Mouse (Mus musculus): ENCODE data around the gene Gna15. TPM values are rescaled to one million over a fixed set of nuclear protein-coding genes. Genes with fewer than 3 reads are reported as not detected.

The Gna15 gene
- polyA plus RNA-seq (2014; fragmentation: Illumina TruSeq; extraction: RNeasy Lipid Tissue Mini Kit (QIAGEN cat#74804); ENCODE audit: low read depth, low replicate concordance): 2.3 TPM

DNA sequence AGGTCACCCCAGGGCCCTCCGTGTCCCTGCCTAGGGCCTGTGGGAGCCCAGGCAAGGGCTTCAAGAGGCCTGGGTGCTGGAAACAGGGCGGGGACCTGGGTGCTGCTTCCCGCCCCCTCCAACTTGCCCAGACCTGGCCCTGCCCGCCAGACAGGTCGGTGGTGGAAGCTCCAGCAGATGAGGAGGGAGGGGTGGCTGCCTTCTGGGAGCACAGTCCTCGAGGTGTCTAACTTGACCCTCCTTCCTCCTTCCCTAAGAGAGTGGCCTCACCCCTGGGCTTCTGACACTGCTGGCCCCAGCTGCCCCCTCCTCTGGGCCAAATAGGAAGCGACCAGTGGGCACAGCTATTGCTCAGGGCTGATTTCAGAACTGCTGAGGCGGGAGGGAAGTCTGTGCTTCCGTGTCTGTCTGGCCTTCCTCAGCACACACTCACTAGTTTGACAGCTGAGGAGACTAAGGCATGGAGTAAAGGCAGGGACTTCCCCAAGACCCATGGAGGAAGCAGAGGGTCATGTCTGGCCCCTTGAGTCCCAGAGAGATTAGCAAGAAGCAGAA, at the start of gene Gna15:
Gene Gna15, minus strand, starts transcription at position 175 of the 555 bp plus-strand sequence.

DNA sequence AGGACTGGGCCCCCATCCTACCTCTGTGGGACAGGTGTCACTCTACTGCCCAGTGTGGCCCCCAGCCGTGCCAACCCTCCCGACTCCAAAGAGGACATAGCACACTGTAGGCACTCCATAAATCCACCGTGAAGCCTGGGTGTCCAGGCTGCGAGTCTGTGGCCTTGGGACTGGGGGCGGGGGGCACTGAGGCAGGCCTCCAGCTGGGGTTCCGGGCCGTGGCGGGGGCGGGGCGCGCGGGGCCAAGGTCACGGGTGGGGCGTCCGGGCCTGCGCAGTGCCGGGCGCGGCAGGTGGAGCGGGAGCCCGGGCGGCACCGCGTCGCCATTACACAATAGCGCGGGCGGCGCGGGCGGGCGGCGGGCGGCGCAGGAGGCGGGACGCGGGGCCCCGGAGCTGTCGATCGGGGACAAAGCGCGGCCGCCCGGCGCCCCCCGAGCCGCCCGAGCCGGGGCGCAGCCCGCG, 35.2 kb upstream of the Gna15 start, which contains the start of gene Aes:
Gene Aes, plus strand, starts transcription at position 326 of the 464 bp plus-strand sequence.

DNA sequence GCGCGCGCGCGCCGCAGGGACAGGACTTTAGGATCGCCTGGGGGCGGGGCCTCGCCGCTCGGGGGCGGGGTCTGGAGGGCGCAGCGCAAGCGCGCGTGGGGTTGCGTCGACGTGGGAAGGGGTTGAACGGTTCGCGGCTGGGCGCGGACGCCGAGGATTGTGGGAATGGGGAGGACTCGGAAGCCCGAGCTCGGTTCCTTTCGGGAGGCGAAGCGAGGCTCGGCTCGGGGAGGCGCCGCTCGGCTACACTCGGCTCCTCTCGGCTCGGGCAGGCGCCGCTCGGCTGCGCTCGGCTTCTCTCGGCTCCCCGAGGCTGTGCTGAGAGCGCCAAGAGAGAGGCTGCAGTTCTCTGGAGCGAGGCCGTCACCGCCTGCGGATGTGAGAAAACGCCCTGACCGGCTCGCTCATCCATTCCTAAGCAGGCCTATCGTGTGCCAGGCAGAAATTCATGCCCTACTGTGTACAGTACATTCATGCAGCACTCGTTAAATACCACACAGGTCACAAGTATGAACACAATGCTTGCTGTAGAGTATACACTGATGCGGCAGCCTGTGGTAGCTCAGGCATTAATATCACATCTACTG, 21.2 kb upstream of the Gna15 start, which contains the start of gene Gna11:
Gene Gna11, minus strand, starts transcription at position 30 of the 587 bp plus-strand sequence.

DNA sequence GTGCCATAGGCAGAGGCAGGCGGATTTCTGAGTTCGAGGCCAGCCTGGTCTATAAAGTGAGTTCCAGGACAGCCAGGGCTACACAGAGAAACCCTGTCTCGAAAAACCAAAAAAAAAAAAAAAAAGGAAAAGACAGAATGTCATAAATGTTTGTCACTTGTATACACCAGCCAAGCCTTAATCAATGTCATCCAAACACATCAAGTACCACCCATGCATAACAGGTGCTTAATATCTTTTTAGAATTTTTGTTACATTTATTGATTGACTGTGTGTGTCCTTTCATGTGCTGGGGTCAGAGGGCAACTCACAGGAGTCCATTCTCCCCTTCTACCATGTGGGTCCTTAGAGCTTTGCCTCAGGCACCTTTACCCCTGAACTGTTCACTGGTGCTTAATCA, 24.0 kb downstream of the Gna15 start, which contains the start of gene S1pr4:
Gene S1pr4, minus strand, starts transcription at position 101 of the 400 bp plus-strand sequence.

DNA sequence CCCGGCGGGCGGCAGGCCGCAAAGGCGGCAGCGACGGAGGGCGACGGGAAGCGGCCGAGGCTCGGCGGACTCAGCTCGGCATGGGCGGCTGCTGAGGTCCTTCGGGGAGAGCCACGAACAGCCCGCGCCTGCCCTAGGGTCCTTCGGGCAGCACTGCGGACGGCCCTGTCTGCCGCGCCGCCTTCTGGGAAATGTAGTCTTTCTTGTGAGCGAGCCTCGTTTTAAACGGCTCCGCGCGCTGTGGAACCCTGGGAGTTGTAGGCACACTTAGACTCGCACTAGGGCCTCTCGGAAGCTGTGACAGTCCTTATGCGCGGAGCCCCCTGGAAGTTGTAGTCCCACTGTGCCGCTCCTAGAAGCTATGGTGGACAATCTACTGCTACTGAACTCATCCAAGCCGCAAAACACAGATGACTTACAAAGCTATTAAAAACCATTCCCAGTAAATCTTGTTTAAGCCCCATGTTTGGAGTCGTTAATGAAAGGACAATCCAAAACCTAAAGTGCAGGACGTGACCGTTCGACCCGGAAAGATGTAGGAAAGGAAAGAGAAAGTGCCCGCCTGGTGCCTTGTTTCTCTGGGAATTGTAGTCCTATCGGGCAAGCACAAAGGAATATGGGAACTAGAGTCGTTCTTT, 27.6 kb downstream of the Gna15 start, which contains the start of gene Ncln:
Gene Ncln, minus strand, starts transcription at position 129 of the 638 bp plus-strand sequence.

DNA sequence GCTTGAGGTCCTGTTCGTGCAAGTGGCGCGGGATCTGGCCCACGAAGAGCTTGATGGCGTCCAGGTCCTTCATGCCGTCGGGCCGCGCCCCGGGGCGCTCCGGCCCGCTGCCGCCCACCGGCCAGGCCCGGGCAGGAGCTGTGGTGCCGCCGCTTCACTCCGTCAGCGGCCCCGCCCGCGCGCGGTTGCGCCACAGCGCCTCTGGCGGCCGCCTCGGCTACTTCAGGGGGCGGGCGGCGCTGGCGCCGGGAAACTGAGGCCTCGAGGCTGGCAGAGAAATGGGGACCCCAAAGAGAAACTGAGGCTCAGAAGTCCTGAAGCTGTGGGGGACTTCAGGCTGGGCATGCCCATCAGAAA, 41.5 kb downstream of the Gna15 start, which contains the start of gene Celf5:
Gene Celf5, minus strand, starts transcription at position 177 of the 357 bp plus-strand sequence.

DNA sequence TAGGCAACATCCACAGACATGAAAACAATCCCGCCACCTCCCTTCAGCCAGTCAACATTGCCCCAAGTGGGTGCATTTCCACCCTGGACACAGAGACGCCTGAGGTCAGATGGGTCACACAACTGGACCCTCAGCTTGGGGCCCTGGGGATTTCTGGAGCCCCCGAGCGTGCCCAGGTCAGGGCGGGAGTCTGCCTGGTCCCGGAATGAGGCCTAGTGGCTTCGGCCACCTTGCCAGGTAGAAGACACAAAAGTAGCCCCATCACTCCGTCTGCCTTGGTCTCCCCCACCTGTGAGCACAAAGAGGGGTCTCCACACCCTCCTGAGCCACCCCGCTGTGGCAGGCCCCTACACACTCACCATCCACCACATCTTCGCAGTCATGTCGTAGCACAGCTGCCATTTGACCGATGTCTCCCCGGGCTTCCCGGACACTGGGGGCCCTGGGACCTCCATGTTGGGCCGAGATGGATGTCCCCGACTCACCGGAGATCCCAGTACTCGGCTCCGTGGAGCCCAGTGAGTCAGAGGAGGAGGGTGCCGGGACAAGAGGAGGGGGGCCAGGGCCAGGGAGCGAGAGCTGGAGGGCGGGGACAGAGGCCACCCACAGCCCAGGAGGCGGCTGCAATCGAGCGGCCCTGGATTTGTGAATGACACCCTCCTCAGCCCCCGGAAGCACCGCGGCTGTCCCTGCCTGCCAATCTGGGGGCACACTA, 68.7 kb downstream of the Gna15 start, which contains the start of gene Nfic:
Gene Nfic, minus strand, starts transcription at position 455 of the 715 bp plus-strand sequence.

Other genes with a start within 250 kb of the Gna15 start
- not detected for gene Tjp3, start 232.6 kb downstream of the Gna15 start, polyA plus RNA-seq (2014; fragmentation: Illumina TruSeq; extraction: RNeasy Lipid Tissue Mini Kit (QIAGEN cat#74804); ENCODE audit: low read depth, low replicate concordance)
- gene Pip5k1c, start 231.3 kb downstream of the Gna15 start, polyA plus RNA-seq (2014; fragmentation: Illumina TruSeq; extraction: RNeasy Lipid Tissue Mini Kit (QIAGEN cat#74804); ENCODE audit: low read depth, low replicate concordance): 26.5 TPM
- 15.5 TPM for gene Cactin, start 203.1 kb downstream of the Gna15 start, polyA plus RNA-seq (2014; fragmentation: Illumina TruSeq; extraction: RNeasy Lipid Tissue Mini Kit (QIAGEN cat#74804); ENCODE audit: low read depth, low replicate concordance)
- gene Tbxa2r, start 195.5 kb downstream of the Gna15 start, polyA plus RNA-seq (2014; fragmentation: Illumina TruSeq; extraction: RNeasy Lipid Tissue Mini Kit (QIAGEN cat#74804); ENCODE audit: low read depth, low replicate concordance): 2.3 TPM
- 3.9 TPM for gene Gipc3, start 181.0 kb downstream of the Gna15 start, polyA plus RNA-seq (2014; fragmentation: Illumina TruSeq; extraction: RNeasy Lipid Tissue Mini Kit (QIAGEN cat#74804); ENCODE audit: low read depth, low replicate concordance)
- 47.1 TPM for gene Hmg20b, start 173.7 kb downstream of the Gna15 start, polyA plus RNA-seq (2014; fragmentation: Illumina TruSeq; extraction: RNeasy Lipid Tissue Mini Kit (QIAGEN cat#74804); ENCODE audit: low read depth, low replicate concordance)
- gene Mfsd12, start 166.7 kb downstream of the Gna15 start, polyA plus RNA-seq (2014; fragmentation: Illumina TruSeq; extraction: RNeasy Lipid Tissue Mini Kit (QIAGEN cat#74804); ENCODE audit: low read depth, low replicate concordance): 6.7 TPM
- gene 4930404N11Rik, start 158.4 kb downstream of the Gna15 start, polyA plus RNA-seq (2014; fragmentation: Illumina TruSeq; extraction: RNeasy Lipid Tissue Mini Kit (QIAGEN cat#74804); ENCODE audit: low read depth, low replicate concordance): not detected
- gene Fzr1, start 145.7 kb downstream of the Gna15 start, polyA plus RNA-seq (2014; fragmentation: Illumina TruSeq; extraction: RNeasy Lipid Tissue Mini Kit (QIAGEN cat#74804); ENCODE audit: low read depth, low replicate concordance): 21.5 TPM
- gene Dohh, start 139.8 kb downstream of the Gna15 start, polyA plus RNA-seq (2014; fragmentation: Illumina TruSeq; extraction: RNeasy Lipid Tissue Mini Kit (QIAGEN cat#74804); ENCODE audit: low read depth, low replicate concordance): 54.8 TPM
- 2.0 TPM for gene Gm48551, start 139.8 kb downstream of the Gna15 start, polyA plus RNA-seq (2014; fragmentation: Illumina TruSeq; extraction: RNeasy Lipid Tissue Mini Kit (QIAGEN cat#74804); ENCODE audit: low read depth, low replicate concordance)
- not detected for gene Gm48552, start 135.2 kb downstream of the Gna15 start, polyA plus RNA-seq (2014; fragmentation: Illumina TruSeq; extraction: RNeasy Lipid Tissue Mini Kit (QIAGEN cat#74804); ENCODE audit: low read depth, low replicate concordance)
- gene Smim24, start 131.2 kb downstream of the Gna15 start, polyA plus RNA-seq (2014; fragmentation: Illumina TruSeq; extraction: RNeasy Lipid Tissue Mini Kit (QIAGEN cat#74804); ENCODE audit: low read depth, low replicate concordance): 6.5 TPM
- 69.1 TPM for gene Nfic, start 68.6 kb downstream of the Gna15 start, polyA plus RNA-seq (2014; fragmentation: Illumina TruSeq; extraction: RNeasy Lipid Tissue Mini Kit (QIAGEN cat#74804); ENCODE audit: low read depth, low replicate concordance)
- 0.50 TPM for gene Celf5, start 41.5 kb downstream of the Gna15 start, polyA plus RNA-seq (2014; fragmentation: Illumina TruSeq; extraction: RNeasy Lipid Tissue Mini Kit (QIAGEN cat#74804); ENCODE audit: low read depth, low replicate concordance)
- gene Ncln, start 27.8 kb downstream of the Gna15 start, polyA plus RNA-seq (2014; fragmentation: Illumina TruSeq; extraction: RNeasy Lipid Tissue Mini Kit (QIAGEN cat#74804); ENCODE audit: low read depth, low replicate concordance): 59.9 TPM
- gene S1pr4, start 24.1 kb downstream of the Gna15 start, polyA plus RNA-seq (2014; fragmentation: Illumina TruSeq; extraction: RNeasy Lipid Tissue Mini Kit (QIAGEN cat#74804); ENCODE audit: low read depth, low replicate concordance): 0.65 TPM
- 52.1 TPM for gene Gna11, start 21.0 kb upstream of the Gna15 start, polyA plus RNA-seq (2014; fragmentation: Illumina TruSeq; extraction: RNeasy Lipid Tissue Mini Kit (QIAGEN cat#74804); ENCODE audit: low read depth, low replicate concordance)
- 1,032 TPM for gene Aes, start 35.3 kb upstream of the Gna15 start, polyA plus RNA-seq (2014; fragmentation: Illumina TruSeq; extraction: RNeasy Lipid Tissue Mini Kit (QIAGEN cat#74804); ENCODE audit: low read depth, low replicate concordance)
- 16.3 TPM for gene Tle2, start 50.3 kb upstream of the Gna15 start, polyA plus RNA-seq (2014; fragmentation: Illumina TruSeq; extraction: RNeasy Lipid Tissue Mini Kit (QIAGEN cat#74804); ENCODE audit: low read depth, low replicate concordance)
- 14.7 TPM for gene Tle6, start 76.8 kb upstream of the Gna15 start, polyA plus RNA-seq (2014; fragmentation: Illumina TruSeq; extraction: RNeasy Lipid Tissue Mini Kit (QIAGEN cat#74804); ENCODE audit: low read depth, low replicate concordance)
- gene BC025920, start 82.0 kb upstream of the Gna15 start, polyA plus RNA-seq (2014; fragmentation: Illumina TruSeq; extraction: RNeasy Lipid Tissue Mini Kit (QIAGEN cat#74804); ENCODE audit: low read depth, low replicate concordance): 5.9 TPM
- gene Sirt6, start 103.6 kb upstream of the Gna15 start, polyA plus RNA-seq (2014; fragmentation: Illumina TruSeq; extraction: RNeasy Lipid Tissue Mini Kit (QIAGEN cat#74804); ENCODE audit: low read depth, low replicate concordance): 8.1 TPM
- gene Ankrd24, start 104.3 kb upstream of the Gna15 start, polyA plus RNA-seq (2014; fragmentation: Illumina TruSeq; extraction: RNeasy Lipid Tissue Mini Kit (QIAGEN cat#74804); ENCODE audit: low read depth, low replicate concordance): 19.0 TPM
- 2.7 TPM for gene Gm10778, start 124.8 kb upstream of the Gna15 start, polyA plus RNA-seq (2014; fragmentation: Illumina TruSeq; extraction: RNeasy Lipid Tissue Mini Kit (QIAGEN cat#74804); ENCODE audit: low read depth, low replicate concordance)
- gene Zfp433, start 180.6 kb upstream of the Gna15 start, polyA plus RNA-seq (2014; fragmentation: Illumina TruSeq; extraction: RNeasy Lipid Tissue Mini Kit (QIAGEN cat#74804); ENCODE audit: low read depth, low replicate concordance): 4.7 TPM
- gene Gm3055, start 246.9 kb upstream of the Gna15 start, polyA plus RNA-seq (2014; fragmentation: Illumina TruSeq; extraction: RNeasy Lipid Tissue Mini Kit (QIAGEN cat#74804); ENCODE audit: low read depth, low replicate concordance): 3.5 TPM

Data from heart, adult 10 weeks (tissue).